In genomic region chr4:128805150-128806042, GRCm38 (mm10) we compare ENCODE assay signal across 8 mouse cellular contexts. TPM values are rescaled to one million over a fixed set of nuclear protein-coding genes. Genes with fewer than 3 reads are reported as not detected.
DNase-seq lines count a peak whose midpoint lies in the region; ATAC-seq lines count a peak whose summit lies in the region.

No protein-coding gene starts in this region.

- H3K27me3 ChIP-seq in heart, embryonic 14.5 days (ENCODE audit: control insufficient read depth, insufficient read depth, low read length): no peaks in the 10 kb centered on the region
- no peaks in the 10 kb centered on the region for H3K27me3 ChIP-seq in stomach, embryonic 15.5 days (replicated peaks)

- H3K27ac ChIP-seq in heart, embryonic 14.5 days (replicated peaks in 1 of 2; ENCODE audit: control insufficient read depth in 1 of 2, insufficient read depth in 1 of 2, low read depth in 2 of 2, low read length in 2 of 2): peak overlapping the region; percentile 83 to 96
- H3K27ac ChIP-seq in stomach, embryonic 15.5 days: peak overlapping the region; percentile 93

- H3K4me3 ChIP-seq in heart, embryonic 14.5 days (ENCODE audit: control insufficient read depth in 1 of 2, insufficient read depth in 1 of 2, low read depth in 1 of 2, low read length in 2 of 2): peak overlapping the region; percentile 81 to 95
- peak overlapping the region; percentile 80 for H3K4me3 ChIP-seq in stomach, embryonic 15.5 days (replicated peaks)

- peak overlapping the region; percentile 98 for H3K9ac ChIP-seq in heart, embryonic 14.5 days (ENCODE audit: low read length)
- H3K9ac ChIP-seq in stomach, embryonic 15.5 days: peak overlapping the region; percentile 99

- 0 out of 2 replicates have a peak, but pooled peaks have one; percentile 3 for ATAC-seq in cerebellum, adult (ENCODE audit: insufficient number of reproducible peaks, low FRiP score, low TSS enrichment)
- peak; percentile 4; the same call in 1 of the 2 replicates for ATAC-seq in heart, embryonic 14.5 days (ENCODE audit: insufficient number of reproducible peaks, insufficient read depth, low FRiP score, low read depth)
- 0 out of 2 replicates have a peak, but pooled peaks have one; percentile 10 for ATAC-seq in megakaryocyte, adult 5-6 weeks (ENCODE audit: poor library complexity, severe bottlenecking)
- ATAC-seq in stomach, embryonic 15.5 days (ENCODE audit: insufficient read depth, low FRiP score, low read depth): no peak; the same call in 1 of the 2 replicates

- peaks cover 22 to 41% of the 10 kb centered on the region in 2 experiments for H3K4me1 ChIP-seq in heart, embryonic 14.5 days (ENCODE audit: control insufficient read depth in 2 of 2, insufficient read depth in 2 of 2, low read length in 2 of 2)
- peaks cover 30% of the 10 kb centered on the region for H3K4me1 ChIP-seq in stomach, embryonic 15.5 days

- H3K4me2 ChIP-seq in heart, embryonic 14.5 days (ENCODE audit: low read length): peak overlapping the region; percentile 97
- peak overlapping the region; percentile 68 for H3K4me2 ChIP-seq in stomach, embryonic 15.5 days

- under 1% methylated on average over 65 of the region's 74 CpGs for WGBS in heart, embryonic 14.5 days
- WGBS in stomach, embryonic 15.5 days: under 1% methylated on average over 64 of the region's 74 CpGs

- H3K36me3 ChIP-seq in heart, embryonic 14.5 days (ENCODE audit: control insufficient read depth, insufficient read depth, low read length): 0 out of 2 replicates have a peak, but pooled peaks cover 3% of the 10 kb centered on the region
- H3K36me3 ChIP-seq in stomach, embryonic 15.5 days: no peaks in the 10 kb centered on the region

- DNase-seq in cerebellum, adult 11 months: no peak
- DNase-seq in CD4-positive helper T cell, adult 2 months (ENCODE audit: low read depth, low spot score): peak; percentile 63
- DNase-seq in cerebellum, adult 9-10 months: peak; percentile 54
- peak; percentile 55 for DNase-seq in kidney, postnatal 14 days

- H3K9me3 ChIP-seq in heart, embryonic 14.5 days (ENCODE audit: control insufficient read depth, low read length): no peaks in the 10 kb centered on the region
- no peaks in the 10 kb centered on the region for H3K9me3 ChIP-seq in stomach, embryonic 15.5 days

RNA-seq across cellular contexts. Expression of gene Zfp362, which starts 0.4 kb away (rescaled TPM):
- polyA plus RNA-seq in heart, embryonic 14.5 days (2014; fragmentation: Nextera tagmentation; extraction: Ambion mirVana): 14.8 and 17.6 TPM in 2 replicates
- 20.4 and 20.9 TPM in 2 replicates for total RNA-seq in megakaryocyte, adult 5-6 weeks (2015)
- 3.0 and 4.3 TPM in 2 replicates for total RNA-seq in megakaryocyte, adult 5-6 weeks (2017)
- polyA plus RNA-seq in stomach, embryonic 15.5 days (2015; fragmentation: Nextera tagmentation; extraction: Ambion mirVana): 22.8 and 26.6 TPM in 2 replicates

RNA-seq across cellular contexts. Expression of gene A3galt2, which starts 50.2 kb away (rescaled TPM):
- polyA plus RNA-seq in heart, embryonic 14.5 days (2014; fragmentation: Nextera tagmentation; extraction: Ambion mirVana): 0.12 and 0.13 TPM in 2 replicates
- total RNA-seq in megakaryocyte, adult 5-6 weeks (2015): 0.09 and 0.21 TPM in 2 replicates
- 0.11 TPM in 1 of 2 replicates, not detected in the other for total RNA-seq in megakaryocyte, adult 5-6 weeks (2017)
- 0.09 and 0.14 TPM in 2 replicates for polyA plus RNA-seq in stomach, embryonic 15.5 days (2015; fragmentation: Nextera tagmentation; extraction: Ambion mirVana)
